Mouse (Mus musculus): ENCODE results near the gene Prpmp5.
"Not testable (repeated sequence)": the region's sequence is repeated elsewhere in the genome, so short reads cannot be mapped to it uniquely, and the experiment has no call there.

The Prpmp5 gene

GRCm38 (mm10) chr6:132314657-132315056 is at the start of gene Prpmp5:
Gene Prpmp5, minus strand, starts transcription at chr6:132314757.
- not testable (repeated sequence) for DNase-seq

- not testable (repeated sequence) for DNase-seq
Measured at GRCm38 (mm10) chr6:132364034-132364433, 49.5 kb upstream of the Prpmp5 start, which contains the start of gene Gm8882. Gene Gm8882, minus strand, starts transcription at chr6:132364134.
